Mouse (Mus musculus): ENCODE measurements around the gene Otud7a. TPM values are rescaled to one million over a fixed set of nuclear protein-coding genes. Genes with fewer than 3 reads are reported as not detected.

Otud7a gene
- polyA plus RNA-seq, 1 experiment from 2014 or later, result 0.48 TPM

- H3K4me2 ChIP-seq (replicated peaks; ENCODE audit: low read depth, low read length), result peak overlapping the region; percentile 79
- whole genome bisulfite sequencing, result 1% methylated on average over 13 of the region's 13 CpGs
- no peak for ATAC-seq (ENCODE audit: insufficient number of reproducible peaks, insufficient read depth, low FRiP score, low read depth)
- H3K9ac ChIP-seq (replicated peaks; ENCODE audit: low read depth, low read length), result no peak overlapping the region
- H3K4me3 ChIP-seq (ENCODE audit: low read depth, low read length), result peak overlapping the region; percentile 32
- H3K9me3 ChIP-seq (ENCODE audit: control insufficient read depth, low read depth, low read length), result no peaks in the 10 kb centered on the region
- no peaks in the 10 kb centered on the region for H3K36me3 ChIP-seq (ENCODE audit: control insufficient read depth, insufficient read depth, low read length)
- peaks cover 10% of the 10 kb centered on the region for H3K4me1 ChIP-seq (ENCODE audit: control insufficient read depth, insufficient read depth, low read length)
- no peak overlapping the region for H3K27ac ChIP-seq (ENCODE audit: low read length)
- peaks cover 53% of the 10 kb centered on the region for H3K27me3 ChIP-seq (ENCODE audit: control insufficient read depth, insufficient read depth, low read length)
Observed at GRCm38 (mm10) chr7:63755476-63755948, 311.0 kb downstream of the Otud7a start.

DNA sequence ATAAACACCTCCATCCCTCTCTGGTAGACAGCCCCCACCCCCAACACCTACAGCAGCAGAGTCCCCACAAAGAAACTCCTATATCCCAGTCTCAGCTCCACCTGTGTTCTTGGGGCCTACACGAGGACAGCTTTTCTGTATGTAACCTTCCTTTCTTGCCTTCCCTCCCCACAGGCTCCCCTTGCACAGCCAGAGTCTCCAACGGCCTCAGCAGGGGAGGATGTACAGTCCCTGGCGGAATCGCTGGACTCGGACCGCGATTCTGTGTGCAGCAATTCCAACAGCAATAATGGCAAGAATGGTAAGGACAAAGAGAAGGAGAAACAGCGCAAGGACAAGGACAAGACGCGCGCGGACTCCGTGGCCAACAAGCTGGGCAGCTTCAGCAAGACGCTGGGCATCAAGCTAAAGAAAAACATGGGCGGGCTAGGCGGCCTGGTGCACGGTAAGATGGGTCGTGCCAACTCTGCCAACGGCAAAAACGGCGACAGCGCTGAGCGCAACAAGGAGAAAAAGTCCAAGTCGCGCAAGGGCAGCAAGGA, 312.7 kb downstream of the Otud7a start:
- Histone ChIP-seq H3K9ac (replicated peaks; ENCODE audit: low read depth, low read length) (no peak overlapping the region), H3K27ac (ENCODE audit: low read length) (no peak overlapping the region), H3K36me3 (ENCODE audit: control insufficient read depth, insufficient read depth, low read length) (no peaks in the 10 kb centered on the region), H3K4me2 (replicated peaks; ENCODE audit: low read depth, low read length) (peak overlapping the region; percentile 51; the same call in 1 of the 2 replicates), H3K9me3 (ENCODE audit: control insufficient read depth, low read depth, low read length) (no peaks in the 10 kb centered on the region), H3K4me3 (ENCODE audit: low read depth, low read length) (0 out of 2 replicates have a peak overlapping the region, but pooled peaks have one; percentile 38), H3K27me3 (ENCODE audit: control insufficient read depth, insufficient read depth, low read length) (peaks cover 62% of the 10 kb centered on the region), H3K4me1 (ENCODE audit: control insufficient read depth, insufficient read depth, low read length) (peaks cover 10% of the 10 kb centered on the region)
- no peak for ATAC-seq (ENCODE audit: insufficient number of reproducible peaks, insufficient read depth, low FRiP score, low read depth)
- 7% methylated on average over 25 of the region's 25 CpGs for WGBS

DNA sequence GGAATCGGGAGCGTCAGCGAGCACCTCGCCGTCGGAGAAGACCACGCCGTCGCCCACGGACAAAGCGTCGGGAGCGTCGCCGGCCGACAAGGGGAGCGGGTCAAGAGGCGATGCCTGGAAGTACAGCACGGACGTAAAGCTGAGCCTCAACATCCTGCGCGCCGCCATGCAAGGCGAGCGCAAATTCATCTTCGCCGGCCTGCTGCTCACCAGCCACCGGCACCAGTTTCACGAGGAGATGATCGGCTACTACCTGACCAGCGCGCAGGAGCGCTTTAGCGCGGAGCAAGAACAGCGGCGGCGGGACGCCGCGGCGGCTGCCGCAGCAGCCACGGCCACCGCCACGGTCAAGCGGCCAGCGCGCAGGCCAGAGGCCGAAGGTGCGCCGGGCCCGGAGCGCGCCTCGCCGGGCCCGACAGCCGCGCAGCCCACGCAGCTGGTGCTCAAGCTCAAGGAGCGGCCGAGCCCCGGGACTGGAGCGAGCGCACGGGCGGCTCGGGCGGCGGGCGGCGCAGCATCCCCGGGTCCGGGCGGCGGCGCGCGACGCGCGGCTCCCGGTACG, 313.2 kb downstream of the Otud7a start:
- Histone ChIP-seq H3K4me1 (ENCODE audit: control insufficient read depth, insufficient read depth, low read length) (peaks cover 10% of the 10 kb centered on the region), H3K36me3 (ENCODE audit: control insufficient read depth, insufficient read depth, low read length) (no peaks in the 10 kb centered on the region), H3K9ac (replicated peaks; ENCODE audit: low read depth, low read length) (no peak overlapping the region), H3K4me3 (ENCODE audit: low read depth, low read length) (peak overlapping the region; percentile 38), H3K27me3 (ENCODE audit: control insufficient read depth, insufficient read depth, low read length) (peaks cover 62% of the 10 kb centered on the region), H3K9me3 (ENCODE audit: control insufficient read depth, low read depth, low read length) (no peaks in the 10 kb centered on the region), H3K27ac (ENCODE audit: low read length) (no peak overlapping the region), H3K4me2 (replicated peaks; ENCODE audit: low read depth, low read length) (peak overlapping the region; percentile 51)
- under 1% methylated on average over 78 of the region's 85 CpGs for WGBS
- no peak for ATAC-seq (ENCODE audit: insufficient number of reproducible peaks, insufficient read depth, low FRiP score, low read depth)

DNA sequence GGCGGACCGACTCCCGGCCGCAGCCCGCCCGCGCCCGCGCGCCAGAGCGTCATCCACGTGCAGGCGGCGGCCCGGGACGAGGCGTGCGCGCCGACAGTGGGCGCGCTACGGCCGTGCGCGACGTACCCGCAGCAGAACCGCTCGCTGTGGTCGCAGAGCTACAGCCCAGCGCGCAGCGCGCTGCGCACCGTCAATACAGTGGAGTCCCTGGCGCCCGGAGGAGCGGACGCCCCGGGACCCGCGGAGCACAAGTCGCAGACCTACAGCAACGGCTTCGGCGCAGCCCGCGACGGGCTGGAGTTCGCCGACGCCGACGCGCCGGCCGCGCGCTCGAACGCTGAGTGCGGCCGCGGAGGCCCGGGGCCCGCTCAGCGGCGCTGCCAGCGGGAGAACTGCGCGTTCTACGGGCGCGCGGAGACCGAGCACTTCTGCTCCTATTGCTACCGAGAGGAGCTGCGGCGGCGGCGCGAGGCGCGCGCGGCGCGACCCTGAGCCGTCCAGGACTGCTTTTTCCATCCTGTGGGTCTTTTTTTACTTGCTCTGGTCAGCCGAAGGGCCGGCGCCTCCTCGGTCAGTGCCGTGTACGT, 313.8 kb downstream of the Otud7a start:
- Histone ChIP-seq H3K4me3 (ENCODE audit: low read depth, low read length) (peak overlapping the region; percentile 38), H3K9me3 (ENCODE audit: control insufficient read depth, low read depth, low read length) (no peaks in the 10 kb centered on the region), H3K4me2 (replicated peaks; ENCODE audit: low read depth, low read length) (peak overlapping the region; percentile 51), H3K27ac (ENCODE audit: low read length) (no peak overlapping the region), H3K36me3 (ENCODE audit: control insufficient read depth, insufficient read depth, low read length) (no peaks in the 10 kb centered on the region), H3K27me3 (ENCODE audit: control insufficient read depth, insufficient read depth, low read length) (peaks cover 62% of the 10 kb centered on the region), H3K4me1 (ENCODE audit: control insufficient read depth, insufficient read depth, low read length) (peaks cover 10% of the 10 kb centered on the region), H3K9ac (replicated peaks; ENCODE audit: low read depth, low read length) (no peak overlapping the region)
- WGBS, result under 1% methylated on average over 93 of the region's 97 CpGs
- no peak for ATAC-seq (ENCODE audit: insufficient number of reproducible peaks, insufficient read depth, low FRiP score, low read depth)

GRCm38 (mm10) chr7:63759606-63760005, 315.1 kb downstream of the Otud7a start:
- no peak overlapping the region for H3K4me3 ChIP-seq (ENCODE audit: low read depth, low read length)
- ATAC-seq (ENCODE audit: insufficient number of reproducible peaks, insufficient read depth, low FRiP score, low read depth), result no peak
- peaks cover 9% of the 10 kb centered on the region for H3K4me1 ChIP-seq (ENCODE audit: control insufficient read depth, insufficient read depth, low read length)
- H3K27me3 ChIP-seq (ENCODE audit: control insufficient read depth, insufficient read depth, low read length), result peaks cover 57% of the 10 kb centered on the region
- no peaks in the 10 kb centered on the region for H3K9me3 ChIP-seq (ENCODE audit: control insufficient read depth, low read depth, low read length)
- H3K4me2 ChIP-seq (replicated peaks; ENCODE audit: low read depth, low read length), result no peak overlapping the region
- H3K27ac ChIP-seq (ENCODE audit: low read length), result no peak overlapping the region
- WGBS, result 25% methylated on average over 5 of the region's 5 CpGs
- H3K36me3 ChIP-seq (ENCODE audit: control insufficient read depth, insufficient read depth, low read length), result no peaks in the 10 kb centered on the region
- no peak overlapping the region for H3K9ac ChIP-seq (replicated peaks; ENCODE audit: low read depth, low read length)

DNA sequence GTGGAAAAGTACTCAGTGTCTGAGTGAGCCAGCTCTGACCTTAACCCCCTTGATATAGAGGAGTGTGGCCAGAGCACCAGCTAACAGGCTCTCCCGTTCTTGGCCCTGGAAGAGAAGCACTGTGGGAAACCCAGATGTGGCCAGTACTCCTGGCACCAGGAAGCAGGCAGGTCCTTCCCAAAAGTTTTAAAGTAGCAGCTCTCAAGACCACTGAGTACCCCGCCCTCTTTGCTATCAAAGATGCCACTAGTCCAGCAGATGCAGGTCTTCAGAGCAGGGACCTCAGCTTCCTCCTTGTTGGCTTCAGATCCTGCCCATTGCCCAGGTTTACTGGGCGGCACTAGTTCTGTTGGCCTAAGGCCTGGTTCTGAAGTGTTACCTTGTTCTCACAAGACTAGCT, 318.0 kb downstream of the Otud7a start:
- Histone ChIP-seq H3K27ac (ENCODE audit: low read length) (no peak overlapping the region), H3K9me3 (ENCODE audit: control insufficient read depth, low read depth, low read length) (no peaks in the 10 kb centered on the region), H3K9ac (replicated peaks; ENCODE audit: low read depth, low read length) (no peak overlapping the region), H3K4me2 (replicated peaks; ENCODE audit: low read depth, low read length) (no peak overlapping the region), H3K4me3 (ENCODE audit: low read depth, low read length) (no peak overlapping the region), H3K27me3 (ENCODE audit: control insufficient read depth, insufficient read depth, low read length) (peaks cover 34% of the 10 kb centered on the region), H3K4me1 (ENCODE audit: control insufficient read depth, insufficient read depth, low read length) (peaks cover 5% of the 10 kb centered on the region; the same call in 1 of the 2 replicates), H3K36me3 (ENCODE audit: control insufficient read depth, insufficient read depth, low read length) (no peaks in the 10 kb centered on the region)
- ATAC-seq (ENCODE audit: insufficient number of reproducible peaks, insufficient read depth, low FRiP score, low read depth), result no peak
- 74% methylated on average over 3 of the region's 3 CpGs for WGBS

DNA sequence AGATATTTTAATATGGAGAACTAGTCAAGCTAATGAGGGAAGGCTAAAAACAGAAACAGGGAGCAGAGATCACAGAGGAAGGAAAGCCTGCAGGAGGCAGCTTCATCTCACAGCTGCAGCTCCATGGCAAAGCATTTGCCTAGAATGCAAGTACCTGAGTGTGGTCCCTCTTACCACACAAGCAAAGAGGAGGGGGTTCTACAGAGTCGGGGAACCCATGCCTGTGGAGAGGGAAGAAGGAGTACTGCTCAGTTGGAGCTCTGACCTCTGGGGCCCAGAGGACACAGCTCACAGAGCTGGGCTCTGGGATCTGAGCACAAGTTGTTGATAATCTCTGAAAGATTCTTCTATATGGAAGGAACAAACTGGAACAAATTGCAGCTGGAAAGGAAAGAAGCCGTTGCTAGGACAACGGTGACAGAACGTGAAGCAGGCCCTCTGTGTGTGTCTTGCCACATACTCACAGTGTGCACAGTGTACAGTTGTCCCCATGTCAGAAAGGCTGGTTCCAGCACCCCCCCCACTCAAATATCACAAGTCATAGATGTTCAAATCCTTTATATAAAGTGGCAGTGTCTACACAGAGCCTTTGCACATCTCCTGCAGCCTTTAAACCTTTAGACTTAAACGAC, 324.0 kb downstream of the Otud7a start:
- no peaks in the 10 kb centered on the region for H3K27me3 ChIP-seq (ENCODE audit: control insufficient read depth, insufficient read depth, low read length)
- H3K9me3 ChIP-seq (ENCODE audit: control insufficient read depth, low read depth, low read length), result no peaks in the 10 kb centered on the region
- H3K4me3 ChIP-seq (ENCODE audit: low read depth, low read length), result no peak overlapping the region
- no peak overlapping the region for H3K4me2 ChIP-seq (replicated peaks; ENCODE audit: low read depth, low read length)
- no peak overlapping the region for H3K27ac ChIP-seq (ENCODE audit: low read length)
- WGBS, result 62% methylated on average over 5 of the region's 5 CpGs
- H3K9ac ChIP-seq (replicated peaks; ENCODE audit: low read depth, low read length), result no peak overlapping the region
- no peak for ATAC-seq (ENCODE audit: insufficient number of reproducible peaks, insufficient read depth, low FRiP score, low read depth)
- H3K4me1 ChIP-seq (ENCODE audit: control insufficient read depth, insufficient read depth, low read length), result no peaks in the 10 kb centered on the region
- no peaks in the 10 kb centered on the region for H3K36me3 ChIP-seq (ENCODE audit: control insufficient read depth, insufficient read depth, low read length)

GRCm38 (mm10) chr7:63773268-63773667, 328.7 kb downstream of the Otud7a start:
- no peak overlapping the region for H3K27ac ChIP-seq (ENCODE audit: low read length)
- no peaks in the 10 kb centered on the region for H3K27me3 ChIP-seq (ENCODE audit: control insufficient read depth, insufficient read depth, low read length)
- no peaks in the 10 kb centered on the region for H3K36me3 ChIP-seq (ENCODE audit: control insufficient read depth, insufficient read depth, low read length)
- no peak overlapping the region for H3K4me2 ChIP-seq (replicated peaks; ENCODE audit: low read depth, low read length)
- ATAC-seq (ENCODE audit: insufficient number of reproducible peaks, insufficient read depth, low FRiP score, low read depth), result no peak
- H3K9ac ChIP-seq (replicated peaks; ENCODE audit: low read depth, low read length), result no peak overlapping the region
- H3K4me1 ChIP-seq (ENCODE audit: control insufficient read depth, insufficient read depth, low read length), result no peaks in the 10 kb centered on the region
- WGBS, result 83% methylated on average over 1 of the region's 1 CpGs
- no peaks in the 10 kb centered on the region for H3K9me3 ChIP-seq (ENCODE audit: control insufficient read depth, low read depth, low read length)
- no peak overlapping the region for H3K4me3 ChIP-seq (ENCODE audit: low read depth, low read length)
